Mouse (Mus musculus): ENCODE results near the gene Gpr157. TPM values are rescaled to one million over a fixed set of nuclear protein-coding genes. Genes with fewer than 3 reads are reported as not detected.

Gpr157 gene
- polyA plus RNA-seq, 1 experiment from 2014 or later, result 1.5 TPM

DNA sequence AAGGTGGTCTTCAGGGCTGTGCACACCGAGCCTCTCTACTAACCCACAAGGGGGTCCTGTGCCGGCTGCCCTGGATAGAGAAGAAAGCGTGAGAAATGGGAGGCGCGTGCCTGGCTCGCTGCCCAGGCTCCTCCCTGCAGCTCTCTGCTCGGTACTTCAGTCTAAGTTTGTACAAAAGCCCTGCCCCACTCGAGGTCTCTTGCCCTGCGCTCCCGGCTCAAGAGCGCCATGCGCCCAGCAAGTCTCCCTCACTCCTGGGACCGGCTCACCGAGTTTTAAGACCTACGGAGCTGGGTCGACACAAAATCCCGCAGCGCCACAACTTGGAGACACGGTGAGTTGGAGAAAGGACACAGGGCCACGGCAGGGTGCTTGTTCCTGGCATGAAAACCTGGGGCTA is 39.1 kb upstream of the Gpr157 start:
- Histone ChIP-seq H3K9me3 (ENCODE audit: low read depth, low read length) (0 out of 2 replicates have a peak, but pooled peaks cover 2% of the 10 kb centered on the region), H3K9ac (peak overlapping the region; percentile 64), H3K4me2 (peak overlapping the region; percentile 97), H3K36me3 (ENCODE audit: insufficient read depth) (no peaks in the 10 kb centered on the region), H3K27me3 (ENCODE audit: insufficient read depth, low read length) (peaks cover 6% of the 10 kb centered on the region; the same call in 1 of the 2 replicates), H3K4me3 (ENCODE audit: low read depth, low read length) (peak overlapping the region; percentile 63), H3K4me1 (ENCODE audit: insufficient read depth) (0 out of 2 replicates have a peak, but pooled peaks cover 9% of the 10 kb centered on the region), H3K27ac (ENCODE audit: low read depth) (peak overlapping the region; percentile 24; the same call in 1 of the 2 replicates)
- WGBS, result under 1% methylated on average over 20 of the region's 20 CpGs
- peak; percentile 94 for DNase-seq
- peak; percentile 85 for ATAC-seq (ENCODE audit: insufficient read depth)
- TF ChIP-seq CTCF (IDR thresholded peaks at IDR 0.05; ENCODE audit: low read depth), result peak; percentile 12; the same call in 1 of the 2 replicates

DNA sequence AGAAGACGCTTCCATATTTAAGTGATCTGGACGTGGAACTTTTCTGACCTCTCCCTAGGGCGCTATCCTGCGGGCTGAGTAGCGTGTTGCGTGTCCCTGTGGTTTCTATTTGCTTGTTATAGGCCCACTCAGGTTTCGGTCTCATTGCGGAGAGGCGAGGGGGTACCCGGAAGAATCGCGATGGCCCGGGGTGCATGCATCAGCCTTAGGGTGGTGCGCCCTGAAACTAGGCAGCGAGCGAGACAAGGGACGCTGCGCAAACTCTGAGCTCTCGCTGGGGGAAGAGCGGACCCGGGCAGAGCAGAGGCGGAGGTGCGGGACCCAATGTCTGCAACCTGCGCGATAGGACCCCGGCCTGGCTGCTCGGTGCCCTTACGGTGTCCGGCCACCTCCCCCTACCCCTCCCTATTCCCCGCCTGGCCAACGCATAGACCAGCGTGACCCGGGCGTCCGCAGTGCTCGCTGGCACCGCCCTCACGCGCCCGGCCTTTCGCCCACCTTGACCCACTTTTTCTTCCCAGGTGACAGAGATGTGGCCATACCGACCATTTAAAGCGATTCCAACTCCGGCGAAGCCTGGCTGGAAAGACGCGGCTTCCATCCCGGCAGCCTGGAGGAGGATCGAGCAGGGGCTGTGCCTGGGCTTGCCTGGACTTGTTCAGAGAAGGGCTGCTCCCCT is 38.5 kb upstream of the Gpr157 start:
- DNase-seq (peak; percentile 51), ATAC-seq (ENCODE audit: insufficient read depth) (peak; percentile 36)
- Histone ChIP-seq H3K9ac (peak overlapping the region; percentile 64), H3K4me2 (peak overlapping the region; percentile 97), H3K27ac (ENCODE audit: low read depth) (peak overlapping the region; percentile 24; the same call in 1 of the 2 replicates), H3K27me3 (ENCODE audit: insufficient read depth, low read length) (peaks cover 6% of the 10 kb centered on the region; the same call in 1 of the 2 replicates), H3K9me3 (ENCODE audit: low read depth, low read length) (0 out of 2 replicates have a peak, but pooled peaks cover under 1% of the 10 kb centered on the region), H3K36me3 (ENCODE audit: insufficient read depth) (no peaks in the 10 kb centered on the region), H3K4me1 (ENCODE audit: insufficient read depth) (0 out of 2 replicates have a peak, but pooled peaks cover 9% of the 10 kb centered on the region), H3K4me3 (ENCODE audit: low read depth, low read length) (peak overlapping the region; percentile 63)
- 0 out of 2 replicates have a peak, but pooled peaks have one; percentile 0 for TF ChIP-seq CTCF (IDR thresholded peaks at IDR 0.05; ENCODE audit: low read depth)
- under 1% methylated on average over 49 of the region's 49 CpGs for WGBS

DNA sequence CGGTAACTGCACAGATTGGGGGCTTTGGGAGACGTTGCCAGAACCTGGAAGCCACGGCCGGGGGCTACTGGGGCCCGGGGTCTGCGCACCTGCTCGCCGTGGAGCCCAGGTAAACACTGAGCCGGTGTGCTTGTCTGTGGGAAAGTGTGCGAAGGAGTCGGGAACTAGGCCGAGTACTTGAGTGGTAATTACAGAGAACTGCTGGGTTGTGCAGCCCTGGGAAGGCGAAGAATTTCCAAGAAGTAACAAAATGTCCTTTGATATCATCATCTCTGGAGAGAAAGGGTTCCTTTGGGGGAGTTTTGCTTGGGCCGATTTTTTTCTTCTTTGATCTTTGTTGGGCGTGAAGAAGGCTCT is 38.0 kb upstream of the Gpr157 start:
- H3K4me2 ChIP-seq, result peak overlapping the region; percentile 97
- H3K27ac ChIP-seq (ENCODE audit: low read depth), result peak overlapping the region; percentile 24; the same call in 1 of the 2 replicates
- ATAC-seq (ENCODE audit: insufficient read depth), result 0 out of 2 replicates have a peak, but pooled peaks have one; percentile 22
- 0 out of 2 replicates have a peak, but pooled peaks cover 9% of the 10 kb centered on the region for H3K4me1 ChIP-seq (ENCODE audit: insufficient read depth)
- WGBS, result 12% methylated on average over 15 of the region's 15 CpGs
- peak overlapping the region; percentile 63 for H3K4me3 ChIP-seq (ENCODE audit: low read depth, low read length)
- no peaks in the 10 kb centered on the region for H3K36me3 ChIP-seq (ENCODE audit: insufficient read depth)
- peaks cover 6% of the 10 kb centered on the region; the same call in 1 of the 2 replicates for H3K27me3 ChIP-seq (ENCODE audit: insufficient read depth, low read length)
- H3K9ac ChIP-seq, result peak overlapping the region; percentile 64
- no peak for TF ChIP-seq CTCF (IDR thresholded peaks at IDR 0.05; ENCODE audit: low read depth)
- peak; percentile 31 for DNase-seq
- H3K9me3 ChIP-seq (ENCODE audit: low read depth, low read length), result no peaks in the 10 kb centered on the region

DNA sequence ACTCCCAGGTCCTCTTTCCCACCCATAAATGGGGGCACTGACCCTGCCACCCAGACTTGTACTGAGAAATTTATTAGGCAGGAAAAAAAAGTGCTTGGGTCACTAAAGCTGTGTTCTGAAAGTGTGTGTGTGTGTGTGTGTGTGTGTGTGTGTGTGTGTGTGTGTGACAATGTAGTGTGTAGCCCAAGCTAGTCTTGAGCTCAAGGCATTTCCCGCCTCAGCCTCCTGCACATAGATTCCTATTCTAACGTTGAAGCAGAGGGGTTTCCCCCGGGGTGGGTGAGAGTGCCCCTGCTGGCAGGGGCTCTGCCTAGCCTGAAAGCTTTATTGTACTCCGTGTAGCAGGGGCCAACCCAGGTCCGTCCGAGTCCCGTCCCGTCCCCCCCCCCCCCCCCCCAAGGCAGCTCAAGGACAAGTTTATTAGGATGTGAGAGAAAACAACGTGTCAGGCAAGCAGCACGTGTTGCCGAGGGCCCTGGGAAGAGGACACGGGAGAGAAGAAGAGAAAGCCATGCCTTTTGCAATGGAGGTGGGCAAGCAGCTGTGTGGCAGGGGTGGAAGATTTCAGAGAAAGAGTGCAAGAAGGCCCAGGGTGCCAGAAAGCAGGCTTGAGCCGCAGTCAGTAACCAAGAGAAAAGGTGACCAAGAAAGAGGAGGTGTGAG is 37.5 kb upstream of the Gpr157 start:
- H3K27me3 ChIP-seq (ENCODE audit: insufficient read depth, low read length), result peaks cover 6% of the 10 kb centered on the region; the same call in 1 of the 2 replicates
- TF ChIP-seq CTCF (IDR thresholded peaks at IDR 0.05; ENCODE audit: low read depth), result peak; percentile 29; the same call in 1 of the 2 replicates
- ATAC-seq (ENCODE audit: insufficient read depth), result no peak
- no peaks in the 10 kb centered on the region for H3K36me3 ChIP-seq (ENCODE audit: insufficient read depth)
- no peak overlapping the region for H3K27ac ChIP-seq (ENCODE audit: low read depth)
- H3K4me2 ChIP-seq, result peak overlapping the region; percentile 97
- H3K4me1 ChIP-seq (ENCODE audit: insufficient read depth), result 0 out of 2 replicates have a peak, but pooled peaks cover 9% of the 10 kb centered on the region
- peak overlapping the region; percentile 63 for H3K4me3 ChIP-seq (ENCODE audit: low read depth, low read length)
- H3K9me3 ChIP-seq (ENCODE audit: low read depth, low read length), result no peaks in the 10 kb centered on the region
- DNase-seq, result no peak
- no peak overlapping the region; the same call in 1 of the 2 replicates for H3K9ac ChIP-seq
- WGBS, result 19% methylated on average over 13 of the region's 13 CpGs

DNA sequence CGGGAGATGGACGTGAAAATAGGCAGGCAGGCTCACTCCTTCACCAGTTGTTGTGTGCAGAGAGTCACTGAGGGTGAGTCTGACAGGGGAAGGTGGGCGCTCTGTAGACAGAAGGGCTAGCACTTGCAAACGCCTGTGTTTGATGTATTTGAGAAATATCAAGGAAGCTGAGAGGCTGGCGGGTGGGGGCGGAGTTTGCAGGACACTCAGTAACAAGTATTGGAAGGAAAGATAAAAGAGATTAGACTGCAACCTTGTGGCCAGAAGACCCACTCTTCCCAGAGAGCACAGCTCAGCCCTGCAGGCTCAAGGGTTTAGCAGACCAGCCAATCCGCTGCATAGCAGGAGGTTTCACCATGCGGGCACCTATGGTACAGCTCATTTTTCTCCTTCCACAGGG is 35.7 kb upstream of the Gpr157 start:
- no peak overlapping the region for H3K9ac ChIP-seq
- peaks cover 6% of the 10 kb centered on the region; the same call in 1 of the 2 replicates for H3K27me3 ChIP-seq (ENCODE audit: insufficient read depth, low read length)
- no peaks in the 10 kb centered on the region for H3K9me3 ChIP-seq (ENCODE audit: low read depth, low read length)
- no peak for TF ChIP-seq CTCF (IDR thresholded peaks at IDR 0.05; ENCODE audit: low read depth)
- ATAC-seq (ENCODE audit: insufficient read depth) (no peak), DNase-seq (no peak)
- 0 out of 2 replicates have a peak, but pooled peaks cover 9% of the 10 kb centered on the region for H3K4me1 ChIP-seq (ENCODE audit: insufficient read depth)
- no peaks in the 10 kb centered on the region for H3K36me3 ChIP-seq (ENCODE audit: insufficient read depth)
- H3K4me2 ChIP-seq, result no peak overlapping the region
- H3K27ac ChIP-seq (ENCODE audit: low read depth), result no peak overlapping the region
- H3K4me3 ChIP-seq (ENCODE audit: low read depth, low read length), result no peak overlapping the region
- WGBS, result 55% methylated on average over 8 of the region's 8 CpGs

DNA sequence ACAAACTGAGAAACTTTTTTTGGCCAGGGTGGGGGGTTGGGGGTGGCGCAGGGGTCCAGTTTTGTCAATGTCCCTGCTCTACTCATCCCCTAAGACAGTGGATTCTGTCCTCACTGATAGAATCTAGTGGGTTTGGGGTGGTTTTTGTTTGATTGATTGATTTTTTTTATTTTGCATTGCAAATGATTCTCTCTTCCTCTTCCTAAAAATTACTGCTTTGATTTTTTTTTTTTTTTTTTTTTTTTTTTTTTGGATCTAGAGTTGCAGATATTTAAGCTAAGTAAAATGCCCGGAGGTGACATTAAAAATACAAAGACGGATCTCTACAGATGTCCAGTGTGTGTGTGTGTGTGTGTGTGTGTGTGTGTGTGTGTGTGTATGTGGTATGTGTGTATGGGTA is 34.8 kb upstream of the Gpr157 start:
- no peak overlapping the region for H3K9ac ChIP-seq
- WGBS, result 90% methylated on average over 3 of the region's 3 CpGs
- no peak overlapping the region for H3K4me2 ChIP-seq
- H3K4me3 ChIP-seq (ENCODE audit: low read depth, low read length), result no peak overlapping the region
- peaks cover 6% of the 10 kb centered on the region; the same call in 1 of the 2 replicates for H3K27me3 ChIP-seq (ENCODE audit: insufficient read depth, low read length)
- H3K9me3 ChIP-seq (ENCODE audit: low read depth, low read length), result no peaks in the 10 kb centered on the region
- no peak for DNase-seq
- no peak for TF ChIP-seq CTCF (IDR thresholded peaks at IDR 0.05; ENCODE audit: low read depth)
- 0 out of 2 replicates have a peak, but pooled peaks cover 8% of the 10 kb centered on the region for H3K4me1 ChIP-seq (ENCODE audit: insufficient read depth)
- no peak overlapping the region for H3K27ac ChIP-seq (ENCODE audit: low read depth)
- 0 out of 2 replicates have a peak, but pooled peaks cover 6% of the 10 kb centered on the region for H3K36me3 ChIP-seq (ENCODE audit: insufficient read depth)
- ATAC-seq (ENCODE audit: insufficient read depth), result no peak

Data from lung, embryonic 14.5 days (tissue).